Mouse (Mus musculus) cerebellum, adult 2 months (tissue): ENCODE data around the gene Jak1.

ENCODE experiments used
- CTCF ChIP-seq: fragments of 200-500 bp; IDR thresholded peaks from 2 replicates; pipeline ENCODE4 v1.5.1; 2011; ENCODE audit warnings: low read depth, mild to moderate bottlenecking, control low read depth, low read length, moderate library complexity, borderline replicate concordance; ENCODE audit not compliant: insufficient read depth
- POLR2A ChIP-seq: fragments of 200-500 bp; IDR thresholded peaks from 2 replicates; pipeline ENCODE4 v1.6.1; 2011; ENCODE audit warnings: low read length, control low read depth, borderline replicate concordance; ENCODE audit not compliant: insufficient read depth

DNA sequence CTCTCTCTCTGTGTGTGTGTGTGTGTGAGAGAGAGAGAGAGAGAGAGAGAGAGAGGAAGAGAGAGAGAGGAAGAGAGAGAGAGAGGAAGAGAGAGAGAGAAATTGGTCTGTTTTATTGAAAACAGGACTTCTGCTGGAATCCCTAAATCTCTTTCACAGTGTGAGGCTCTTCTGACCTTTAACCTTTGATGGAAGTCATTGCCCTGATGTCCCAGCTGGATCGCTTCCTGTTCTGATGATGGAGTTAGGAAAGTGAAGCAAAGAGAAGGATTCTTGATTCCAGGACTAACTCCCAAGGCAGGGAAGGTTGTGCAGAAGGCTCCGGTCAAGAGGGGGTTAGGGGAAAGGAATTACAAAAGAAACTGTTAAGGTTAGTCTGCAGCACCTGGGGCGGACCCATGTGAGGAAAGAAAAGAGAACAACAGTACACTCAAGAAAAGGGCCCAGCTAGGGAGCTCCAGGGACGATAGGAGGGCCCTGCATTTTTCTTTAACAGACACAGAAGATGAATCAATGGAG lies 35.4 kb upstream of the Jak1 start:
- TF ChIP-seq CTCF (no peak), POLR2A (no peak)
